Mouse (Mus musculus) gastrocnemius, adult 2 months (tissue): ENCODE data around the gene Slc36a4. TPM values are rescaled to one million over a fixed set of nuclear protein-coding genes. Genes with fewer than 3 reads are reported as not detected.

Experiments used
- DNase-seq: peaks from one replicate; pipeline ENCODE4 v3.0.0; 2022
- H3K27ac ChIP-seq: fragments of 200-600 bp; 2 replicates; pipeline ENCODE4 v1.8.1; 2022; ENCODE audit warnings: mild to moderate bottlenecking
- H3K4me3 ChIP-seq: fragments of 200-600 bp; 2 replicates; pipeline ENCODE4 v1.8.1; 2022; ENCODE audit warnings: mild to moderate bottlenecking, moderate library complexity
- CTCF ChIP-seq: fragments of 200-600 bp; IDR thresholded peaks from 2 replicates; pipeline ENCODE4 v1.8.1; 2022; ENCODE audit warnings: antibody characterized with exemption, mild to moderate bottlenecking, moderate library complexity
- intact Hi-C: fragments of 180-260 bp; cut with DNase I; formaldehyde crosslinking; loops from one replicate; pipeline ENCODE4 v1.15.1; 2025
- total RNA-seq, 2 experiments: library from RNA; stranded (reverse); gene quantifications; 2 replicates each; pipeline ENCODE4 v1.2.3; 2021

The Slc36a4 gene
- total RNA-seq, 2 experiments from 2014 or later = 2.2 to 3.0 TPM

GRCm38 (mm10) chr9:15734056-15734866, 24.7 kb downstream of the Slc36a4 start:
- Histone ChIP-seq H3K27ac (no peak overlapping the region), H3K4me3 (no peak overlapping the region)
- no peak for TF ChIP-seq CTCF
- DNase-seq = no peak
- intact Hi-C loops = no loop called here

GRCm38 (mm10) chr9:15734867-15735131, 25.3 kb downstream of the Slc36a4 start:
- DNase-seq = no peak
- TF ChIP-seq CTCF = no peak

DNA sequence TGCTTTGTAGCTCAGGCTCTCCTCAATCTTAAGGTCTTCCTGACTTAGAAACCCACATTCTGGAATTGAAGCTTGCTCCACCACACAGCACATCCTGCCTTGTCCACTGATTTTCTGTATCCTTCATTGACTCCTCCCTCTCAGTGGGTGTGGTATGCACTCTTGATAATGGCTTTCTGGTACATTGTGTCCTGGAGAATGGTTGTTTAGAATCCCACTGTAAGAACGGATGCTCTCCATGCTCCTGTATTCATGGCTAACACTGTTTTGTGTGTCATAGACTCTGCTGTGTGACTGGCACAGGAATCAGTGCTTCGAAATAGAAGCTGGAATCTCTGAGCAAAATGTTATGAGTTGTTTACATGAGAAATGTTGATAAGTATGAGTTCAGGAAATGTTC, 28.0 kb downstream of the Slc36a4 start:
- H3K27ac ChIP-seq = no peak overlapping the region

More at GRCm38 (mm10) chr9:15734867-15735131, 25.3 kb downstream of the Slc36a4 start:
- intact Hi-C loops = no loop called here
- no peak overlapping the region for H3K4me3 ChIP-seq
- H3K27ac ChIP-seq = no peak overlapping the region

DNA sequence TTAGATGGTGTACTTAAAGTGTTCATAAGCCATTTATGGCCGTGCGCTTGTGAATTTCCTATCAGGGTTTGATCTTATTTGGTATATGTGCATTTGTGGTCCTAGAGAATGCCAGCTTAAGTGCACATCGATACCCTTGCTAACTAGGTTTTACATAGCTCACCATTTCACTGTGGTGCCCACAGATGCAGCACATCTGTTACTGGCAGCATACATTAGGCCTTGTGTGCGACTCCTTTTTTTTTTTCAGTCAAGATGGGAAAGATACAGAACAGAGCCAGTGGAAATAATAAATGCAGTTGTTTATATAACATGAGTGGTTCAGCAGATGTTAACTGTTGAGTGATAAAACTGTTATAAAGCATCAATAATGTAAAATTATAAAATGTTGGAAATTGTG, 31.9 kb downstream of the Slc36a4 start:
- no peak for TF ChIP-seq CTCF

More for the DNA sequence above, 28.0 kb downstream of the Slc36a4 start:
- intact Hi-C loops = no loop called here
- no peak for TF ChIP-seq CTCF
- DNase-seq = no peak
- H3K4me3 ChIP-seq = no peak overlapping the region

DNA sequence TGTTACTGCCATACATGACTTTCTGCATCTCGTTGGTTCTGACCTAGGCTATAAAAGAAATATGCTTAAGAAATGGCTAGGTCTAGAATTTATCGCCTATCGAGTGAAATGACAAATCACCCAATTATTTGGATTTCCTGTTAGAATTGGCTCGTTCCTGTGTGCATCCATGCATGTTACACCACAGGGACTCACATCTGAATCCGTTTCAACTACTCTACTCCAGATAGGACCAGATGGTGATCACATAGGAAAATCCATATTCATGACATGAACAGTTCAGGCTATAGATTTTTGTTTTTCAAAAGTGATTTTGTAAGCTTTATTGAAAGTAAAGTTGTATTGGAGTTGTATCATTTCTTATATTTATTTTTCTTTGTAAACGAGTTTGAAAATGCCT, 32.4 kb downstream of the Slc36a4 start:
- Histone ChIP-seq H3K4me3 (no peak overlapping the region), H3K27ac (no peak overlapping the region)
- DNase-seq = no peak
- intact Hi-C loops = no loop called here
- no peak for TF ChIP-seq CTCF

More for the DNA sequence above, 31.9 kb downstream of the Slc36a4 start:
- Histone ChIP-seq H3K4me3 (no peak overlapping the region), H3K27ac (no peak overlapping the region)
- no peak for DNase-seq
- intact Hi-C loops = no loop called here

- Histone ChIP-seq H3K4me3 (no peak overlapping the region), H3K27ac (no peak overlapping the region)
- no peak for DNase-seq
- TF ChIP-seq CTCF = no peak
- intact Hi-C loops = no loop called here
Observed at GRCm38 (mm10) chr9:15745985-15746607, 36.6 kb downstream of the Slc36a4 start.

- TF ChIP-seq CTCF = no peak
- intact Hi-C loops = no loop called here
- no peak for DNase-seq
- Histone ChIP-seq H3K27ac (no peak overlapping the region), H3K4me3 (no peak overlapping the region)
Observed at GRCm38 (mm10) chr9:15746636-15747035, 37.1 kb downstream of the Slc36a4 start.

GRCm38 (mm10) chr9:15748383-15748782, 38.8 kb downstream of the Slc36a4 start:
- no peak for TF ChIP-seq CTCF
- intact Hi-C loops = no loop called here
- no peak overlapping the region for H3K27ac ChIP-seq
- DNase-seq = no peak
- H3K4me3 ChIP-seq = no peak overlapping the region

- Histone ChIP-seq H3K4me3 (no peak overlapping the region), H3K27ac (no peak overlapping the region)
- TF ChIP-seq CTCF = no peak
- intact Hi-C loops = no loop called here
- DNase-seq = no peak
Observed at GRCm38 (mm10) chr9:15759318-15759717, 49.8 kb downstream of the Slc36a4 start.

DNA sequence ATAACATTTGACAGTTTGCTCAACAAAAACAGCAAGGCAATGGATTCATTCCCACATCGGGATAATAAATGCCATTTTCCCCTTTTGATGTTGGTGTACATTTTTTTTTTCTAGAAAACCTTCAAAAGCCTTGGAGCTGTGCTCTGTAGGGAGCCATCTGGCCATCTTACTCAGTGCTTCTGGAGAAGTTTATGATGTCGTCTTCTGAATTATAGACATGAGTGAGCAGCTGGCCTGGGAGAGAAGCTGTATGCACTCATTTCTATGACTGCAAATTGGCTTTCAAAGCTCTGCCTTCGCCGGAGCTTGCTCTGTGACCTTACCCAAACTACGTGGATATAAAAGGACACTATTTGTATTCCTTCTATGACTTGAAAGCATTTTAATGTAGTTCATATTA, 56.8 kb downstream of the Slc36a4 start:
- H3K27ac ChIP-seq = no peak overlapping the region
- TF ChIP-seq CTCF = no peak

GRCm38 (mm10) chr9:15766821-15767220, 57.3 kb downstream of the Slc36a4 start:
- intact Hi-C loops = no loop called here
- no peak for DNase-seq
- TF ChIP-seq CTCF = no peak
- Histone ChIP-seq H3K4me3 (no peak overlapping the region), H3K27ac (no peak overlapping the region)

More for the DNA sequence above, 56.8 kb downstream of the Slc36a4 start:
- H3K4me3 ChIP-seq = no peak overlapping the region
- intact Hi-C loops = no loop called here
- no peak for DNase-seq

DNA sequence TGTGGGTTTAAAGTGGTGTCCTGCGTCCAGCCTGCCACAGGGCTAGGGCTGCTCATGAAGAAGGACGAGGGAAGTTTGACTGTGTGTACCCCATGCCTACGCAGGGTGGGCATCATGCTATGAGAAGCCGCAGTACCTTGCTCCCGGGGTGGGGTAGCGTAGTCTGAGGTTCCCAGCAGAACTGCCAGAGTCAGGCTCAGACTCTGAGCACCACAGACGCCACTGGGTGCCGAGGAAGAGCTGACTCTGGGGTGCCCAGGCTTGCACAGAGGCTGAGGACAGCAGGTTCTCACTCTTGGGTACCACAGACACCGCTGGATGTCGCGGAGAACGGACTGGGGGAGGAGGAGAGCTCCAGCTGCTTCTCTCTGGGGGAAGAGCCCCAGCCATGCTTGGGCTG, 63.2 kb downstream of the Slc36a4 start:
- no peak for DNase-seq
- Histone ChIP-seq H3K27ac (no peak overlapping the region), H3K4me3 (no peak overlapping the region)
- no peak for TF ChIP-seq CTCF
- intact Hi-C loops = no loop called here

- intact Hi-C loops = no loop called here
- TF ChIP-seq CTCF = no peak
- no peak overlapping the region for H3K4me3 ChIP-seq
- no peak for DNase-seq
- no peak overlapping the region for H3K27ac ChIP-seq
Observed at GRCm38 (mm10) chr9:15773426-15773825, 63.9 kb downstream of the Slc36a4 start.

DNA sequence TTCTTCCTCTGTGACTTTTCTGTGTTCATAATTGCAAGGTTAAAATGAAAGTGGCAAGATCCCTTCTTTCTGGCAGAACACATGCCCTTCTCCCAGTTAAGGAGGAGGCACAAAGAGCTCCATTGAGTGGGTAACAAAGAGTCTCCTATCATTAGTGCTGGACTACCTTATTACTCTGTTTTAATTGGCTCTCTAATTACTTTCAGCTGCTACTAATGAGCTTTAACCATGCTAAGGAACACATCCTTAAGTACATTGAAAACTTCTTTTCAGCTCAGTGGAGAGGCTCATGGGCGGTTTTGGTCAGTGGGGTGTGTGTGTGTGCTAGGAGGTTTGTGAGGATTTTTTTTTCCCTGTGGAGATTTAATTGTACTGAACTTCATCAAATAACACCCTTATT, 65.4 kb downstream of the Slc36a4 start:
- no peak overlapping the region for H3K4me3 ChIP-seq
- DNase-seq = no peak
- intact Hi-C loops = no loop called here
- no peak overlapping the region for H3K27ac ChIP-seq
- no peak for TF ChIP-seq CTCF
